ENCODE assay signal across 8 mouse cellular contexts in genomic region chr17:71001699-71002080, GRCm38 (mm10). TPM values are rescaled to one million over a fixed set of nuclear protein-coding genes. Genes with fewer than 3 reads are reported as not detected.
DNase-seq lines count a peak whose midpoint lies in the region; ATAC-seq lines count a peak whose summit lies in the region.

No protein-coding gene starts in this region.

- no peaks in the 10 kb centered on the region for H3K9me3 ChIP-seq in embryonic facial prominence, embryonic 10.5 days
- no peaks in the 10 kb centered on the region for H3K9me3 ChIP-seq in heart, embryonic 12.5 days (replicated peaks)
- H3K9me3 ChIP-seq in limb, embryonic 10.5 days (replicated peaks), result no peaks in the 10 kb centered on the region
- H3K9me3 ChIP-seq in midbrain, embryonic 13.5 days, result no peaks in the 10 kb centered on the region

- peak; percentile 53 for ATAC-seq in heart, embryonic 12.5 days (ENCODE audit: insufficient number of reproducible peaks, low FRiP score)
- peak; percentile 5; the same call in 1 of the 2 replicates for ATAC-seq in midbrain, embryonic 13.5 days

- peaks cover 5% of the 10 kb centered on the region for H3K36me3 ChIP-seq in embryonic facial prominence, embryonic 10.5 days (replicated peaks)
- H3K36me3 ChIP-seq in heart, embryonic 12.5 days, result no peaks in the 10 kb centered on the region; the same call in 1 of the 2 replicates
- H3K36me3 ChIP-seq in limb, embryonic 10.5 days, result peaks cover 9% of the 10 kb centered on the region
- H3K36me3 ChIP-seq in midbrain, embryonic 13.5 days, result no peaks in the 10 kb centered on the region

- DNase-seq in embryo, embryonic 10.5 days (ENCODE audit: low spot score), result peak; percentile 62
- DNase-seq in embryo, embryonic 11 days, result no peak
- peak; percentile 64 for DNase-seq in CD4-positive, CD25-positive, alpha-beta regulatory T cell, adult 2 months (ENCODE audit: low read depth, low spot score)
- no peak for DNase-seq in embryonic facial prominence, embryonic 10.5 days (ENCODE audit: low spot score)
- no peak for DNase-seq in limb, embryonic 10.5 days (ENCODE audit: low spot score)
- peak; percentile 62 for DNase-seq in testis, postnatal 14 days (ENCODE audit: low spot score)

- peak overlapping the region; percentile 93 for H3K4me3 ChIP-seq in embryonic facial prominence, embryonic 10.5 days
- peak overlapping the region; percentile 98 for H3K4me3 ChIP-seq in heart, embryonic 12.5 days
- peak overlapping the region; percentile 91 for H3K4me3 ChIP-seq in limb, embryonic 10.5 days
- H3K4me3 ChIP-seq in midbrain, embryonic 13.5 days (replicated peaks), result peak overlapping the region; percentile 89

- peak overlapping the region; percentile 99 for H3K9ac ChIP-seq in heart, embryonic 12.5 days
- peak overlapping the region; percentile 80 for H3K9ac ChIP-seq in midbrain, embryonic 13.5 days (replicated peaks)

- no peaks in the 10 kb centered on the region for H3K27me3 ChIP-seq in embryonic facial prominence, embryonic 10.5 days (replicated peaks; ENCODE audit: low read depth, poor library complexity, severe bottlenecking)
- H3K27me3 ChIP-seq in heart, embryonic 12.5 days (replicated peaks), result no peaks in the 10 kb centered on the region
- no peaks in the 10 kb centered on the region for H3K27me3 ChIP-seq in limb, embryonic 10.5 days (ENCODE audit: low read depth, poor library complexity, severe bottlenecking)
- H3K27me3 ChIP-seq in midbrain, embryonic 13.5 days, result no peaks in the 10 kb centered on the region

- H3K4me1 ChIP-seq in embryonic facial prominence, embryonic 10.5 days, result peaks cover 45% of the 10 kb centered on the region
- peaks cover 45% of the 10 kb centered on the region for H3K4me1 ChIP-seq in heart, embryonic 12.5 days (replicated peaks)
- peaks cover 34% of the 10 kb centered on the region for H3K4me1 ChIP-seq in limb, embryonic 10.5 days
- H3K4me1 ChIP-seq in midbrain, embryonic 13.5 days (replicated peaks), result peaks cover 19% of the 10 kb centered on the region

- under 1% methylated on average over 43 of the region's 43 CpGs for WGBS in embryonic facial prominence, embryonic 10.5 days
- 0% methylated on average over 36 of the region's 43 CpGs for WGBS in heart, embryonic 12.5 days
- WGBS in limb, embryonic 10.5 days, result under 1% methylated on average over 43 of the region's 43 CpGs
- WGBS in midbrain, embryonic 13.5 days, result 1% methylated on average over 43 of the region's 43 CpGs

- H3K27ac ChIP-seq in embryonic facial prominence, embryonic 10.5 days (replicated peaks), result peak overlapping the region; percentile 100
- peak overlapping the region; percentile 100 for H3K27ac ChIP-seq in heart, embryonic 12.5 days (ENCODE audit: poor library complexity, severe bottlenecking)
- peak overlapping the region; percentile 100 for H3K27ac ChIP-seq in limb, embryonic 10.5 days
- H3K27ac ChIP-seq in midbrain, embryonic 13.5 days, result peak overlapping the region; percentile 96

- peak overlapping the region; percentile 66 for H3K4me2 ChIP-seq in heart, embryonic 12.5 days
- H3K4me2 ChIP-seq in midbrain, embryonic 13.5 days (replicated peaks), result peak overlapping the region; percentile 87

RNA-seq across cellular contexts. Expression of gene Myom1, which starts 0.7 kb away (rescaled TPM):
- polyA plus RNA-seq in embryonic facial prominence, embryonic 10.5 days (2016; fragmentation: Nextera tagmentation; extraction: Ambion mirVana), result 2.5 and 3.4 TPM in 2 replicates
- polyA plus RNA-seq in heart, embryonic 12.5 days (2016; fragmentation: Nextera tagmentation; extraction: Ambion mirVana), result 229 and 241 TPM in 2 replicates
- polyA plus RNA-seq in limb, embryonic 10.5 days (2016; fragmentation: Nextera tagmentation; extraction: Ambion mirVana), result 2.5 and 4.2 TPM in 2 replicates
- 1.2 and 1.3 TPM in 2 replicates for polyA plus RNA-seq in midbrain, embryonic 13.5 days (2015; fragmentation: Nextera tagmentation; extraction: Ambion mirVana)

RNA-seq across cellular contexts. Expression of gene Myl12a, which starts 1.0 kb away (rescaled TPM):
- 439 and 451 TPM in 2 replicates for polyA plus RNA-seq in embryonic facial prominence, embryonic 10.5 days (2016; fragmentation: Nextera tagmentation; extraction: Ambion mirVana)
- 832 and 883 TPM in 2 replicates for polyA plus RNA-seq in heart, embryonic 12.5 days (2016; fragmentation: Nextera tagmentation; extraction: Ambion mirVana)
- 478 and 483 TPM in 2 replicates for polyA plus RNA-seq in limb, embryonic 10.5 days (2016; fragmentation: Nextera tagmentation; extraction: Ambion mirVana)
- polyA plus RNA-seq in midbrain, embryonic 13.5 days (2015; fragmentation: Nextera tagmentation; extraction: Ambion mirVana), result 141 and 154 TPM in 2 replicates

Comparison
In these comparisons a context has a peak if more than half of its experiments do, and no peak if none do; other contexts are left out.
1. DNase-seq: peak in embryo, embryonic 10.5 days (single experiment), CD4-positive, CD25-positive, alpha-beta regulatory T cell, adult 2 months (single experiment) and testis, postnatal 14 days (single experiment); none in embryo, embryonic 11 days (single experiment), embryonic facial prominence, embryonic 10.5 days (single experiment) and limb, embryonic 10.5 days (single experiment).
2. RNA of gene Myom1, which starts 0.7 kb away (polyA plus RNA-seq): 229 to 241 TPM in heart, embryonic 12.5 days; 2.5 to 4.2 TPM in limb, embryonic 10.5 days, 2.5 to 3.4 TPM in embryonic facial prominence, embryonic 10.5 days and 1.2 to 1.3 TPM in midbrain, embryonic 13.5 days; every median in the first group is over 10 times any median in the second.
3. Peak in every context shown above with its lines, with median percentiles within 50 percentile points of each other: H3K27ac ChIP-seq and H3K4me3 ChIP-seq.